Mouse (Mus musculus) T-helper 17 cell (primary cell): Measurements from ENCODE around the gene Gigyf2.

Source experiments
- in situ Hi-C, 2 experiments: fragments of 300-600 bp; cut with MboI, MseI; formaldehyde crosslinking; loops; 1 replicate in 1 of 2; 2 replicates in 1 of 2; pipeline ENCODE4 v1.15.1; 2025; ENCODE audit warnings: high pct_unique_total_duplicates in 2 of 2

Gigyf2 gene

GRCm38 (mm10) chr1:87315894-87316293 lies 10.9 kb upstream of the Gigyf2 start:
- in situ Hi-C loops: no loop called here

GRCm38 (mm10) chr1:87316672-87317071 lies 10.1 kb upstream of the Gigyf2 start:
- in situ Hi-C loops: no loop called here

- in situ Hi-C loops: no loop called here
Observed at GRCm38 (mm10) chr1:87321071-87321470, 5.7 kb upstream of the Gigyf2 start.

- in situ Hi-C loops: no loop called here
Observed at GRCm38 (mm10) chr1:87322778-87323177, 4.0 kb upstream of the Gigyf2 start.

- in situ Hi-C loops: loop anchor here in 1 of 2 experiments (5.0 kb wide), 1 partner anchor 77 kb away; no protein-coding TSS in a partner anchor
Observed at GRCm38 (mm10) chr1:87324649-87325048, 2.1 kb upstream of the Gigyf2 start.

GRCm38 (mm10) chr1:87327165-87327861 lies 515 bp downstream of the Gigyf2 start:
- in situ Hi-C loops: loop anchor here in 1 of 2 experiments (5.0 kb wide), 1 partner anchor 80 kb away; no protein-coding TSS in a partner anchor

- in situ Hi-C loops: no loop called here
Observed at GRCm38 (mm10) chr1:87331774-87332173, 5.0 kb downstream of the Gigyf2 start.

GRCm38 (mm10) chr1:87350576-87350975 lies 23.8 kb downstream of the Gigyf2 start:
- in situ Hi-C loops: no loop called here

GRCm38 (mm10) chr1:87360276-87360675 lies 33.5 kb downstream of the Gigyf2 start:
- in situ Hi-C loops: no loop called here

- in situ Hi-C loops: no loop called here
Observed at GRCm38 (mm10) chr1:87378024-87378560, 51.3 kb downstream of the Gigyf2 start.

GRCm38 (mm10) chr1:87379919-87380318 lies 53.1 kb downstream of the Gigyf2 start:
- in situ Hi-C loops: no loop called here

- in situ Hi-C loops: no loop called here
Observed at GRCm38 (mm10) chr1:87381152-87381551, 54.4 kb downstream of the Gigyf2 start.

- in situ Hi-C loops: no loop called here
Observed at GRCm38 (mm10) chr1:87386436-87387092, 59.8 kb downstream of the Gigyf2 start.

- in situ Hi-C loops: no loop called here
Observed at GRCm38 (mm10) chr1:87393444-87394195, 66.8 kb downstream of the Gigyf2 start.

- in situ Hi-C loops: no loop called here
Observed at GRCm38 (mm10) chr1:87394594-87394993, 67.8 kb downstream of the Gigyf2 start, which contains the start of gene Kcnj13. Kcnj13 (minus strand) TSS chr1:87394729.

- in situ Hi-C loops: no loop called here
Observed at GRCm38 (mm10) chr1:87396923-87397586, 70.3 kb downstream of the Gigyf2 start.

- in situ Hi-C loops: no loop called here
Observed at GRCm38 (mm10) chr1:87404710-87405109, 77.9 kb downstream of the Gigyf2 start.

- in situ Hi-C loops: no loop called here
Observed at GRCm38 (mm10) chr1:87406012-87406411, 79.2 kb downstream of the Gigyf2 start.

- in situ Hi-C loops: no loop called here
Observed at GRCm38 (mm10) chr1:87409380-87409779, 82.6 kb downstream of the Gigyf2 start.

GRCm38 (mm10) chr1:87418733-87419132 lies 91.9 kb downstream of the Gigyf2 start:
- in situ Hi-C loops: no loop called here

GRCm38 (mm10) chr1:87435125-87435524 lies 108.3 kb downstream of the Gigyf2 start:
- in situ Hi-C loops: no loop called here
